Mouse (Mus musculus) right cerebral cortex, postnatal 10 days (tissue): Measurements from ENCODE around the gene Foxj1.

Source experiments
- DNase-seq, 2 experiments: peaks; one replicate each; pipeline ENCODE4 v3.0.0; 2021; ENCODE audit warnings: low spot score in 2 of 2

Foxj1 gene

GRCm38 (mm10) chr11:116306126-116306982 lies 28.8 kb downstream of the Foxj1 start:
- DNase-seq: peak; percentile 96 to 97

GRCm38 (mm10) chr11:116305423-116305822 lies 29.8 kb downstream of the Foxj1 start:
- no peak for DNase-seq

- no peak for DNase-seq
Measured at GRCm38 (mm10) chr11:116298621-116299020, 36.6 kb downstream of the Foxj1 start.

GRCm38 (mm10) chr11:116298221-116298620 lies 37.0 kb downstream of the Foxj1 start:
- no peak for DNase-seq

GRCm38 (mm10) chr11:116297017-116297416 lies 38.2 kb downstream of the Foxj1 start:
- DNase-seq: no peak

GRCm38 (mm10) chr11:116296191-116296734 lies 38.9 kb downstream of the Foxj1 start:
- DNase-seq: no peak

GRCm38 (mm10) chr11:116294319-116294718 lies 40.9 kb downstream of the Foxj1 start:
- DNase-seq: peak in 1 of 2 experiments; percentile 66

GRCm38 (mm10) chr11:116293538-116294137 lies 41.6 kb downstream of the Foxj1 start:
- DNase-seq: no peak

GRCm38 (mm10) chr11:116292401-116292800 lies 42.8 kb downstream of the Foxj1 start:
- no peak for DNase-seq

GRCm38 (mm10) chr11:116290556-116290955 lies 44.6 kb downstream of the Foxj1 start:
- DNase-seq: no peak

GRCm38 (mm10) chr11:116287351-116287750 lies 47.8 kb downstream of the Foxj1 start:
- no peak for DNase-seq

- peak in 1 of 2 experiments; percentile 22 for DNase-seq
Measured at GRCm38 (mm10) chr11:116285770-116286191, 49.4 kb downstream of the Foxj1 start.

GRCm38 (mm10) chr11:116283982-116284381 lies 51.2 kb downstream of the Foxj1 start:
- DNase-seq: no peak

- no peak for DNase-seq
Measured at GRCm38 (mm10) chr11:116282912-116283521, 52.2 kb downstream of the Foxj1 start.

- no peak for DNase-seq
Measured at GRCm38 (mm10) chr11:116282089-116282488, 53.1 kb downstream of the Foxj1 start.

- no peak for DNase-seq
Measured at GRCm38 (mm10) chr11:116281671-116282070, 53.5 kb downstream of the Foxj1 start.

GRCm38 (mm10) chr11:116280751-116281663 lies 54.2 kb downstream of the Foxj1 start, which contains the start of gene Galr2:
TSS of gene Galr2 (plus strand) at chr11:116280939.
- DNase-seq: no peak
